Mouse (Mus musculus): ENCODE measurements around the gene Ddx20.

- TF ChIP-seq MAZ (IDR thresholded peaks at IDR 0.05; ENCODE audit: low read depth, low read length): no peak
- no peak for TF ChIP-seq CTCF (IDR thresholded peaks at IDR 0.05 in 2 of 3, conservative IDR thresholded peaks at IDR 0.05 in 1 of 3; ENCODE audit: control insufficient read depth in 1 of 3, insufficient read depth in 1 of 3, low read depth in 2 of 3, low read length in 3 of 3, poor library complexity in 1 of 3, severe bottlenecking in 1 of 3)
- no peak for TF ChIP-seq UBTF (IDR thresholded peaks at IDR 0.05; ENCODE audit: borderline replicate concordance, insufficient read depth, low read depth, low read length)
- no peak for TF ChIP-seq MYC (IDR thresholded peaks at IDR 0.05; ENCODE audit: low read depth, low read length)
- TF ChIP-seq POLR2A (IDR thresholded peaks at IDR 0.05; ENCODE audit: control insufficient read depth in 1 of 2, insufficient read depth in 1 of 2, low read depth in 1 of 2, low read length in 2 of 2, poor library complexity in 1 of 2): no peak
- TF ChIP-seq GATA1 (IDR thresholded peaks at IDR 0.05; ENCODE audit: low read depth, low read length): no peak
- no peak for TF ChIP-seq CHD2 (IDR thresholded peaks at IDR 0.05; ENCODE audit: low read length)
Measured at GRCm38 (mm10) chr3:105707590-105707989, 20.2 kb upstream of the Ddx20 start.

Data from MEL (cell line).